In genomic region chr7:27179217-27179918, GRCm38 (mm10) we compare ENCODE assay signal across 9 mouse cellular contexts. TPM values are rescaled to one million over a fixed set of nuclear protein-coding genes. Genes with fewer than 3 reads are reported as not detected.
DNase-seq lines count a peak whose midpoint lies in the region; ATAC-seq and TF ChIP-seq lines count a peak whose summit lies in the region.
"Had no signal": no experiment of that assay in that cellular context is flagged by ENCODE, and none has a peak within 500 bp of the region (broad histone marks: within the 10 kb centered on the region; RNA-seq: fewer than 3 reads in every experiment).

No protein-coding gene starts in this region.

- peaks cover 22% of the 10 kb centered on the region for H3K36me3 ChIP-seq in kidney, embryonic 15.5 days
- H3K36me3 ChIP-seq in hindbrain, embryonic 14.5 days (replicated peaks; ENCODE audit: control insufficient read depth, insufficient read depth), result peaks cover 20% of the 10 kb centered on the region
- peaks cover 14% of the 10 kb centered on the region for H3K36me3 ChIP-seq in midbrain, postnatal 0 days (ENCODE audit: insufficient read depth, low read length)

- no peaks in the 10 kb centered on the region for H3K9me3 ChIP-seq in kidney, embryonic 15.5 days (replicated peaks)
- no peaks in the 10 kb centered on the region for H3K9me3 ChIP-seq in hindbrain, embryonic 14.5 days (ENCODE audit: control insufficient read depth, low read length)
- H3K9me3 ChIP-seq in midbrain, postnatal 0 days (ENCODE audit: low read length), result no peaks in the 10 kb centered on the region

- no peaks in the 10 kb centered on the region for H3K27me3 ChIP-seq in kidney, embryonic 15.5 days
- H3K27me3 ChIP-seq in hindbrain, embryonic 14.5 days (ENCODE audit: control insufficient read depth, insufficient read depth, low read length), result no peaks in the 10 kb centered on the region
- no peaks in the 10 kb centered on the region for H3K27me3 ChIP-seq in midbrain, postnatal 0 days (ENCODE audit: insufficient read depth, low read length)

- peaks cover 28% of the 10 kb centered on the region for H3K4me1 ChIP-seq in kidney, embryonic 15.5 days
- H3K4me1 ChIP-seq in hindbrain, embryonic 14.5 days (replicated peaks; ENCODE audit: control insufficient read depth, insufficient read depth, low read length), result peaks cover 13% of the 10 kb centered on the region
- no peaks in the 10 kb centered on the region for H3K4me1 ChIP-seq in midbrain, postnatal 0 days (ENCODE audit: insufficient read depth, low read length)

- peak overlapping the region; percentile 23 for H3K9ac ChIP-seq in kidney, embryonic 15.5 days
- peak overlapping the region; percentile 49 for H3K9ac ChIP-seq in hindbrain, embryonic 14.5 days
- H3K9ac ChIP-seq in midbrain, postnatal 0 days (replicated peaks; ENCODE audit: low read length, poor library complexity, severe bottlenecking), result peak overlapping the region; percentile 39; the same call in 1 of the 2 replicates

- no peak for DNase-seq in kidney, adult 8-10 months
- peak; percentile 51 for DNase-seq in R1 (ENCODE audit: low read depth, low spot score)
- DNase-seq in hindbrain, embryonic 14.5 days (ENCODE audit: low spot score), result no peak
- no peak for DNase-seq in midbrain, postnatal 0 days (ENCODE audit: low spot score)
- DNase-seq in thymus, postnatal 14 days, result no peak
- DNase-seq in frontal cortex, postnatal 14 days (ENCODE audit: low spot score in 2 of 2), result no peak
- DNase-seq in adrenal gland, postnatal 10 days, result no peak

- peak overlapping the region; percentile 97 for H3K27ac ChIP-seq in kidney, embryonic 15.5 days
- peak overlapping the region; percentile 81 for H3K27ac ChIP-seq in hindbrain, embryonic 14.5 days
- H3K27ac ChIP-seq in midbrain, postnatal 0 days (ENCODE audit: low read depth, low read length), result peak overlapping the region; percentile 80

- no peak for ATAC-seq in kidney, embryonic 15.5 days (replicated peaks; ENCODE audit: low FRiP score)
- ATAC-seq in hindbrain, embryonic 14.5 days (ENCODE audit: low FRiP score), result no peak
- no peak for ATAC-seq in midbrain, postnatal 0 days (ENCODE audit: low FRiP score)

- H3K4me2 ChIP-seq in kidney, embryonic 15.5 days, result peak overlapping the region; percentile 56
- peak overlapping the region; percentile 49 for H3K4me2 ChIP-seq in hindbrain, embryonic 14.5 days (replicated peaks)
- H3K4me2 ChIP-seq in midbrain, postnatal 0 days (ENCODE audit: low read depth, low read length, poor library complexity, severe bottlenecking), result peak overlapping the region; percentile 46

- H3K4me3 ChIP-seq in kidney, embryonic 15.5 days (replicated peaks), result peak overlapping the region; percentile 70
- H3K4me3 ChIP-seq in hindbrain, embryonic 14.5 days (replicated peaks; ENCODE audit: low read length), result peak overlapping the region; percentile 70
- peak overlapping the region; percentile 32; the same call in 1 of the 2 replicates for H3K4me3 ChIP-seq in midbrain, postnatal 0 days (ENCODE audit: low read depth, low read length)

- no peak for TF ChIP-seq CTCF in midbrain, postnatal 0 days (IDR thresholded peaks at IDR 0.05)

- 47% methylated on average over 16 of the region's 16 CpGs for WGBS in kidney, embryonic 15.5 days
- WGBS in hindbrain, embryonic 14.5 days, result 46% methylated on average over 16 of the region's 16 CpGs
- 47% methylated on average over 16 of the region's 16 CpGs for WGBS in midbrain, postnatal 0 days

RNA-seq across cellular contexts. Expression of gene Rab4b, which starts 0.7 kb away (rescaled TPM):
- polyA plus RNA-seq in kidney, embryonic 15.5 days (2015; fragmentation: Nextera tagmentation; extraction: Ambion mirVana), result 60.1 and 66.8 TPM in 2 replicates
- polyA plus RNA-seq in hindbrain, embryonic 14.5 days (2014; fragmentation: Nextera tagmentation; extraction: Ambion mirVana), result 91.3 and 102 TPM in 2 replicates
- 60.5 and 65.6 TPM in 2 replicates for total RNA-seq in midbrain, postnatal 0 days (2014; rRNA removed)
- polyA plus RNA-seq in midbrain, postnatal 0 days (2015; fragmentation: Nextera tagmentation; extraction: Ambion mirVana), result 138 and 142 TPM in 2 replicates
- total RNA-seq in adrenal gland, postnatal 10 days (2021), result 10 to 100 TPM; 36.1 to 42.0 TPM

RNA-seq across cellular contexts. Expression of gene Gm21983, which starts 1.5 kb away (rescaled TPM):
- 1.3 TPM in 1 of 2 replicates, not detected in the other for polyA plus RNA-seq in kidney, embryonic 15.5 days (2015; fragmentation: Nextera tagmentation; extraction: Ambion mirVana)
- not detected in 2 replicates for polyA plus RNA-seq in hindbrain, embryonic 14.5 days (2014; fragmentation: Nextera tagmentation; extraction: Ambion mirVana)
- 2.0 TPM in 1 of 2 replicates, not detected in the other for total RNA-seq in midbrain, postnatal 0 days (2014; rRNA removed)
- polyA plus RNA-seq in midbrain, postnatal 0 days (2015; fragmentation: Nextera tagmentation; extraction: Ambion mirVana), result not detected in 2 replicates
- total RNA-seq in adrenal gland, postnatal 10 days (2021), result not detected
- polyA plus RNA-seq: brain, embryonic 14.5 days had no signal

RNA-seq across cellular contexts. Expression of gene Mia, which starts 1.6 kb away (rescaled TPM):
- 18.3 and 20.3 TPM in 2 replicates for polyA plus RNA-seq in kidney, embryonic 15.5 days (2015; fragmentation: Nextera tagmentation; extraction: Ambion mirVana)
- polyA plus RNA-seq in hindbrain, embryonic 14.5 days (2014; fragmentation: Nextera tagmentation; extraction: Ambion mirVana), result 24.6 and 28.5 TPM in 2 replicates
- 4.3 and 20.6 TPM in 2 replicates for total RNA-seq in midbrain, postnatal 0 days (2014; rRNA removed)
- 17.6 and 20.4 TPM in 2 replicates for polyA plus RNA-seq in midbrain, postnatal 0 days (2015; fragmentation: Nextera tagmentation; extraction: Ambion mirVana)
- total RNA-seq in adrenal gland, postnatal 10 days (2021), result under 1 TPM in 1 of 2 experiments, not detected in 1; 0.69 TPM

RNA-seq across cellular contexts. Expression of gene Egln2, which starts 12.8 kb away (rescaled TPM):
- polyA plus RNA-seq in kidney, embryonic 15.5 days (2015; fragmentation: Nextera tagmentation; extraction: Ambion mirVana), result 65.4 and 74.9 TPM in 2 replicates
- polyA plus RNA-seq in hindbrain, embryonic 14.5 days (2014; fragmentation: Nextera tagmentation; extraction: Ambion mirVana), result 55.3 and 55.7 TPM in 2 replicates
- total RNA-seq in midbrain, postnatal 0 days (2014; rRNA removed), result 104 and 116 TPM in 2 replicates
- 80.7 and 85.6 TPM in 2 replicates for polyA plus RNA-seq in midbrain, postnatal 0 days (2015; fragmentation: Nextera tagmentation; extraction: Ambion mirVana)
- 10 to 100 TPM; 88.9 to 90.2 TPM for total RNA-seq in adrenal gland, postnatal 10 days (2021)

RNA-seq across cellular contexts. Expression of gene BC024978, which starts 16.2 kb away (rescaled TPM):
- 3.9 and 4.2 TPM in 2 replicates for polyA plus RNA-seq in kidney, embryonic 15.5 days (2015; fragmentation: Nextera tagmentation; extraction: Ambion mirVana)
- polyA plus RNA-seq in hindbrain, embryonic 14.5 days (2014; fragmentation: Nextera tagmentation; extraction: Ambion mirVana), result 3.4 and 3.5 TPM in 2 replicates
- 5.9 and 8.7 TPM in 2 replicates for total RNA-seq in midbrain, postnatal 0 days (2014; rRNA removed)
- 2.3 and 2.8 TPM in 2 replicates for polyA plus RNA-seq in midbrain, postnatal 0 days (2015; fragmentation: Nextera tagmentation; extraction: Ambion mirVana)
- 10 to 100 TPM; 16.1 to 18.1 TPM for total RNA-seq in adrenal gland, postnatal 10 days (2021)
